Mouse (Mus musculus) neural tube, embryonic 10.5 days (tissue): ENCODE measurements around the gene Ppdpf.
"Not testable (repeated sequence)": the region's sequence is repeated elsewhere in the genome, so short reads cannot be mapped to it uniquely, and the experiment has no call there.

ENCODE experiments used
- DNase-seq: peaks from one replicate; pipeline ENCODE4 v3.0.0-alpha.2; 2017; ENCODE audit warnings: low spot score; ENCODE audit errors: extremely low spot score

Gene Ppdpf

GRCm38 (mm10) chr2:181159091-181159514, 27.9 kb upstream of the Ppdpf start:
- no peak for DNase-seq

- peak; percentile 34 for DNase-seq
Observed at GRCm38 (mm10) chr2:181159771-181160170, 27.3 kb upstream of the Ppdpf start.

DNA sequence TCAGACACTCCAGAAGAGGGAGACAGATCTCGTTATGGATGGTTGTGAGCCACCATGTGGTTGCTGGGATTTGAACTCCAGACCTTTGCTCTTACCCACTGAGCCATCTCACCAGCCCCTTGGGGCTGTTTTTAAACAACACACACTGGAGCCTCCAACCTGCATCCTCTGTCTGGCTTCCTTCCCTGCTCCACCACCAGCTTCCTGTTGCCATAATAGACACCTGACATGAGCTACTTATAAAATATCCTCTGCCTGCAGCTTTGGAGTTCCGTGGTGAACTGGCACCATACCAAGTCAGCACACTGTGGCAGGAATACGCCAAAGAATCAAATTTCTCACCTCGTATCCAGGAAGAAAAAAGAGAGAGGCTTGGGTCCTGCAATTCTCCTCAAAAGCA, 26.2 kb upstream of the Ppdpf start:
- no peak for DNase-seq

- no peak for DNase-seq
Observed at GRCm38 (mm10) chr2:181166469-181166868, 20.6 kb upstream of the Ppdpf start.

DNA sequence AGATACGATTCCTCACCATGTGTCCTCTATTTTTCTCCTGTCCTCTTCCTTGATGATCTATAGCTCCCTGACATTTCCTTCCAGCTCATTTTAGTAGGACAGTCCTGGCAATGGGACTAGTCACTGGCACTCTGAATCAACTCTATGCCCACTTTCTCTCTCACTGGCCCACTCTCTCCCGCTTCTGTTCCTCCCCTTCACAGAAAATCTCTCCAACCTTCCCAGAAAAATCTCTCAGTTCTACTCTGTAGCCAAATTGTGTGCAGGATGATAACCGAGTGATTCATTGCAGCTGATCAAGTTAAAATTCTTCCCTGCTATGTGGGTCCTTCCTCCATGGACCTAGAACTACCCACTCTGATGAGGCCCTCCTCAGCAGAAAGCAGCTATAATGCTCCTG, 12.4 kb upstream of the Ppdpf start:
- DNase-seq: no peak

GRCm38 (mm10) chr2:181178015-181178414, 9.0 kb upstream of the Ppdpf start:
- no peak for DNase-seq

DNA sequence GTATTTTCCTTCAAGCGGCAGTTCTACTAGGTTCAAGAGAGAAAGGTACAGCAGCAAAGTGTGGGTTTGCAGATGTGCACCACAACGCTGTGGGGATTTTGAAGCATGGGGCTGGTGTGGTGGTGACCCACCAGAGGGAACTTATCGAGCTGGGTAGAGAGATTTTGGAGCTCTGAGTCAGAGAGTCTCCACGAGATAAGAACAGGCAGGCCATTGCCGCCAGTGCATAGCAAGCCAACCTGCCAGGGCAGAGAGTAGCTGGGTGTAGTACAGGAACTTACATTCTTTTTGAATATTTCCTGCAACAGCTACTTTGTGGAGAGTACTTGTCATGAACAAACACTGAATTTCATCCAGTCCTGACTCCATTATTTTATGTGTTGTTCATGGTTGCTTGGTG, 8.6 kb upstream of the Ppdpf start:
- DNase-seq: no peak

DNA sequence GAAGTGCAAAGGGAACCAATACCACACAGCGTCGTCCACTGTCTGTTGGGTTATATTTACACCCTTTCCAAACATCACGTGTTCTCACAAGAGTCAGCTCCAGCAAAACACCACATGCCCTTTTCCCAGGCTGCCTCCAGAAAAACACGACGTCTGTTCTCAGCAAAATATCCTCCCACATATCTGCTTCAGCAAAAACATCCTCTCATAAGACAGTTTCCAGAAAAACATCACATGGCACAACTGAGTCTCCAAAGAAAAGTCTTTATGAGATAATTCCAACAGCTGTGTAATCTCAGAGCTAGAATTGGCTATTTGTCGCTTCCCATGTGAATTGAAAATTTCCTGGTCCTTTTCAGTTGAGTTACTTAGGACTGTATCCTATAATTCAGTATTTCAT, 6.1 kb upstream of the Ppdpf start:
- DNase-seq: no peak

DNA sequence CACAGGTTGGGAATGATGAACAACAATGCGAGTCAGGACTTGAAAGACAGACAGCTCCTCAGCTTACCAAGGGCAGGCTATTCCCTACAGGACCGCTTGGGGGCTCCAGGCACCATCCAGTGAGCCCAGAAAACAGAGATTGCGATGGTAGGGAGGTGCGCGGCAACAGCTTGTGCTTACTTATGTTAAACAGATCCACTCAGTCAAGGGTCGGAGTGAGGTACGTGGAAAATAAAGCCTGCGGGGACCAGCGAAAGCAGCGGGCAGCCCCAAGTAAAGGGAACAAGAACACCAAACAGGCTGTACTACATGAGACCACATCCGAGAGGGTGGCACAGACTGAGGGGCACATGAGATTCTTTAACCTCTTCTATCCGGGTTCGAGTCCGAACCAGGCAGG, 412 bp upstream of the Ppdpf start:
- DNase-seq: peak; percentile 87

- peak; percentile 17 for DNase-seq
Observed at GRCm38 (mm10) chr2:181188681-181189080, 1.6 kb downstream of the Ppdpf start.

- no peak for DNase-seq
Observed at GRCm38 (mm10) chr2:181189321-181189720, 2.3 kb downstream of the Ppdpf start.

DNA sequence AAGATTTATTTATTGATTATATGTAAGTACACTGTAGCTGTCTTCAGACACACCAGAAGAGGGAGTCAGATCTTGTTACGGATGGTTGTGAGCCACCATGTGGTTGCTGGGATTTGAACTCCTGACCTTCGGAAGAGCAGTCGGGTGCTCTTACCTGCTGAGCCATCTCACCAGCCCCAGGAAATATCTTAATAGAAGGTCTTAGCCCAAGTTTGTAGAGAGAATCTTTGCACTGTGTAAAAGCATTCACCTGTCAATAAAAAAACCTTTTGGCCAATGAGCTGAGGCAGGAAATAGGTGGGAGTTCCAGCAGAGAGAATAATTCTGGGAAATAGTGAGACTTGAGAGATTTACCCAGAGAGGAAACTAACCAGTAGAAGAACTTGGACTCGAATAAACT, 4.3 kb downstream of the Ppdpf start:
- DNase-seq: not testable (repeated sequence)

- no peak for DNase-seq
Observed at GRCm38 (mm10) chr2:181191936-181192335, 4.9 kb downstream of the Ppdpf start.

DNA sequence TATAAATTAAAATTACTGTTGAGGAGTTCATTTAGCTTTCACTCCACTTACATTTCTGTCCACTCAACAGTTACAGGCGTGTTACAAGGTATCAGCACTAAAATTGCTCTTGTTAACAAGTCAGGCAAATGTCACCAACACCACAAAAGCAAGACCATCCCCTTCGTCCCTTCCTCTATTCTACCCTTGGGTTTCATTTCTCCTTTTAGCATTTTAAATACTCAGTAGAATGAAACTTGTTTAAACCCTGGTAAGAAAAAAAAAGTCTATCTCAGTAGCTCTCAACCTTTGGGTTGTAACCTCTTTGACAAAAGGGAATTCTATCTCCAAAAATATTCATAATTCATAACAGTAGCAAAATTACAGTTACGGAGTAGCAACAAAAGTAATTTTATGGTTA, 6.0 kb downstream of the Ppdpf start:
- no peak for DNase-seq

- no peak for DNase-seq
Observed at GRCm38 (mm10) chr2:181196628-181197300, 9.7 kb downstream of the Ppdpf start.

DNA sequence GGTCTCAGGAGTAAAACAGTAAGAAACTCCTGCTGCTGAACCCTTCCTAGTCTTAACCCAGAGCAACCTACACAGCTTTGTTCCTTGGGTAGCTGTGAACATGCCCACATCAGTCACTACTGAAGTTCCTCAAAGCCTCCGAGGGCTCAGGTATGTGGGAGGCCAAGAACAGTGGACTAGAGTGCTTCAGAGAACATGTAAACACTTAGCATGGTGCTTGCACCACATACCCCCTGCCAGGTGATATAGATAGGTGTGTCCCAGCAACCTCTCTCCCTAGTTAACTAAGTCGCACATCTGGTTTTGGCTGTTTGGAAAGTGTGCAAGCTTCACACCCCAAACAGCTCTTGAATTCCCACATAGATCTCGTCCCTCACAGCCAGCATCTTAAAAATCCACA, 14.6 kb downstream of the Ppdpf start:
- DNase-seq: no peak

- no peak for DNase-seq
Observed at GRCm38 (mm10) chr2:181202422-181202821, 15.4 kb downstream of the Ppdpf start, which contains the start of gene Ptk6. Gene Ptk6 (minus strand): TSS chr2:181202789.

- DNase-seq: no peak
Observed at GRCm38 (mm10) chr2:181202886-181203285, 15.8 kb downstream of the Ppdpf start.

DNA sequence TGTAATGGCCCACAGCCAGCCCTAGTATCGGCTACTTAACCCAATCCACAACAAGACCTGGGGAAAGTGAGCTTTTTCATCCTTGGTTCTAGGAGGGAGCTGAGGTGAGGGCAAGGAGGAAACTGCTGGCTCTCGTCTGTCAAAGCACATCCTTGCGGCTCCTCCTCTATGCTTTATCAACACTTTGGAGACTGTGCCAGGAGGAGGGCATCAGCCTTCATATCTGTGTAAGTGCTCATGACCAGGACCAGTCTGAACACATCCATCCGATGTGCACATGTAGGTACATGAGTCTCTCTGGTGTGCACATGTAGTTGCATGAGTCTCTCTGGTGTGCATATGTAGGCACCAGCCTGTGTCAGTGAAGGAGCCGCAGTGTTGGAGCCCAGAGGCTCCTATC, 18.6 kb downstream of the Ppdpf start:
- no peak for DNase-seq

DNA sequence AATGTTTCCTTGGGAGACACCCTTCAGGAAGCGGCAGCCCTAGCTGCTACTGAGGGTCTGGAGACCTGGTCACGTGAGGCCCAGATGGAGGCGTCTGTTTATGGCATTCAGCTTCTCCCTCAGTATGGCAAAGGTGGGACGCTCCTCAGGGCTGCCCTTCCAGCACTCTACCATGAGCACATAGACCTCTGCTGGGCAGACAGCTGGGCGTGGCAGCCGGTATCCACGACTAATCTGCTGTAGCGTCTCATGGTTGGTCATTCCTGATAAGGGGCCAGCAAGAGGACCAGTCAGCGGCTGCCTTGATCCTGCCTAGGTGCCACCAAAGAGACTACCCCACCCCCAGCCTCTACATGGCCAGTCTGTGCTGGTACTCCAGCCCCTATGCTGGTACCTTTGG, 19.1 kb downstream of the Ppdpf start:
- no peak for DNase-seq

GRCm38 (mm10) chr2:181212389-181213020, 25.5 kb downstream of the Ppdpf start:
- DNase-seq: peak; percentile 23

DNA sequence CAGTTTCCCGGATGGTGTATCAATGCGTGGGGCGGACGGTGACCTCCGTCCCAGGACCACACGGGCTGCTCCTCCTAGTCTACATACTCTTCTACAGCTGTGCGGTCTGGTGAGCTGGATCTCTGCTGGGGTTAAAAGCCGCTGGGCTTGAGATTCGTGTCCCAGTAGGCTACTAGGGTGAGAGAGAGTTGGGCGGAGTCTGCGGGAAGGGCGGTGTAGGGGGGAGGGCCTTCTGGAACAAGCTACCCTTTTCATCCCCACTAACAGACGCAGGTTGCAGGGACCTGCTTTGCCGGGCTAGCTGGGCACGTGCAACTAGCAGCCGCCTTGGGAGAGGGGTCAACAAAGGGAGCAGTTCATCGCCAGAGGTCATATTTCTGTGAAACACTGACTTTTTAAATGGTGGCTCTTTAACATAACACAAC, 26.0 kb downstream of the Ppdpf start, which contains the start of gene Srms:
TSS of gene Srms (minus strand) at position 165 of the 425 bp plus-strand sequence.
- peak; percentile 46 for DNase-seq

DNA sequence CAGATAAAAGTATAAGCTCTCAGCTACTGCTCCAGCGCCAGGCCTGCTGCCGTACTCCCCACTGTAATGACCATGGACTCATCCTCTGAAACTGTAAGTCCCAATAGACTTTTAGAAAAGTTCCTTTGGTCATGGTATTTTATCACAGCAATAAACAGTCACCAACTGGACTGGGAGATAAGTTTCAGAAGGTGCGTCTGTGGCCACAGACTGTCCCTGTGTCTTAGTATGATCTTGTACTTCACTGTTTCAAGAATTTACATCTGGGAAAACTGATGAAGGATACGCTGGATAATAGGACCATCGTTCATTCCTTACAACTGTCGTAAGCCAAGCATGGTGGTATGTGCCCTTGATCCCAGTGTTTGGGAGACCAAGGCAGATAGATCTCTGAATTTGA, 29.0 kb downstream of the Ppdpf start:
- no peak for DNase-seq
